Mouse (Mus musculus): Measurements from ENCODE around the gene Defb18.

Gene Defb18

GRCm38 (mm10) chr1:18237343-18237742, at the start of gene Defb18:
Defb18 (minus strand) TSS chr1:18237443.
- no peak for DNase-seq (ENCODE audit: low read depth, low spot score)

- DNase-seq (ENCODE audit: low read depth, low spot score): no peak
Observed at GRCm38 (mm10) chr1:18271095-18271494, 33.9 kb upstream of the Defb18 start.

GRCm38 (mm10) chr1:18268845-18269244, 31.6 kb upstream of the Defb18 start:
- DNase-seq (ENCODE audit: low read depth, low spot score): peak; percentile 95

- DNase-seq (ENCODE audit: low read depth, low spot score): no peak
Observed at GRCm38 (mm10) chr1:18265038-18265437, 27.8 kb upstream of the Defb18 start, which contains the start of gene Defb41. Defb41 (minus strand) TSS chr1:18265138.

- DNase-seq (ENCODE audit: low read depth, low spot score): peak; percentile 96
Observed at GRCm38 (mm10) chr1:18245801-18246580, 8.7 kb upstream of the Defb18 start.

- DNase-seq (ENCODE audit: low read depth, low spot score): peak; percentile 79
Observed at GRCm38 (mm10) chr1:18223385-18223945, 13.8 kb downstream of the Defb18 start.

- no peak for DNase-seq (ENCODE audit: low read depth, low spot score)
Observed at GRCm38 (mm10) chr1:18191719-18192118, 45.5 kb downstream of the Defb18 start.

GRCm38 (mm10) chr1:18190714-18191712, 46.2 kb downstream of the Defb18 start:
- no peak for DNase-seq (ENCODE audit: low read depth, low spot score)

All from R1 (cell line).